Mouse (Mus musculus) midbrain, postnatal 0 days (tissue): ENCODE measurements around the gene Fam172a. TPM values are rescaled to one million over a fixed set of nuclear protein-coding genes. Genes with fewer than 3 reads are reported as not detected.
"Not testable (repeated sequence)": the region's sequence is repeated elsewhere in the genome, so short reads cannot be mapped to it uniquely, and the experiment has no call there.

Experiments used
- ATAC-seq: fragments of 200-750 bp; cut with Nextera tagmentation; 2 replicates; pipeline ENCODE4 v1.8.0; 2017; ENCODE audit warnings: moderate number of reproducible peaks, mild to moderate bottlenecking, moderate TSS enrichment, moderate library complexity; ENCODE audit not compliant: low FRiP score
- DNase-seq: peaks from one replicate; pipeline ENCODE4 v3.0.0-alpha.2; 2015; ENCODE audit warnings: low spot score
- H3K27ac ChIP-seq: fragments of 300-500 bp; sonication (generic); 2 replicates; pipeline ENCODE4 v1.5.1; 2014; ENCODE audit warnings: low read depth, mild to moderate bottlenecking, low read length, mixed read lengths
- H3K27me3 ChIP-seq: fragments of 300-500 bp; sonication (generic); 2 replicates; pipeline ENCODE4 v1.6.1; 2014; ENCODE audit warnings: low read length, control low read depth, mixed read lengths; ENCODE audit not compliant: insufficient read depth
- H3K36me3 ChIP-seq: fragments of 300-500 bp; sonication (generic); 2 replicates; pipeline ENCODE4 v1.6.1; 2014; ENCODE audit warnings: low read length, control low read depth, mixed read lengths; ENCODE audit not compliant: insufficient read depth
- H3K4me1 ChIP-seq: fragments of 300-500 bp; sonication (generic); 2 replicates; pipeline ENCODE4 v1.6.1; 2014; ENCODE audit warnings: mild to moderate bottlenecking, control low read depth, antibody characterized with exemption, low read length, mixed read lengths; ENCODE audit not compliant: insufficient read depth
- H3K4me2 ChIP-seq: fragments of 300-500 bp; sonication (generic); 2 replicates; pipeline ENCODE4 v1.6.1; 2014; ENCODE audit warnings: low read depth, mild to moderate bottlenecking, low read length, mixed read lengths; ENCODE audit not compliant: poor library complexity, severe bottlenecking
- H3K4me3 ChIP-seq: fragments of 300-500 bp; sonication (generic); 2 replicates; pipeline ENCODE4 v1.5.1; 2014; ENCODE audit warnings: low read depth, mild to moderate bottlenecking, low read length, moderate library complexity
- H3K9ac ChIP-seq: fragments of 300-500 bp; sonication (generic); replicated peaks from 2 replicates; pipeline ENCODE4 v1.6.1; 2014; ENCODE audit warnings: mild to moderate bottlenecking, low read length, moderate library complexity, mixed read lengths; ENCODE audit not compliant: poor library complexity, severe bottlenecking
- H3K9me3 ChIP-seq: fragments of 300-500 bp; sonication (generic); 2 replicates; pipeline ENCODE4 v1.6.1; 2016; ENCODE audit warnings: low read length, control low read depth
- CTCF ChIP-seq: IDR thresholded peaks from 2 replicates; pipeline ENCODE4 v1.5.1; 2016; ENCODE audit warnings: antibody characterized with exemption, mild to moderate bottlenecking
- whole genome bisulfite sequencing: fragments of 180-500 bp; shearing (Covaris S2); extraction: QIAGEN DNeasy Blood & Tissue Kit; methylation state at CpG from one replicate; pipeline ENCODE4 v1.1.7; 2014; 5-methylcytosine and 5-hydroxymethylcytosine counted together
- polyA plus RNA-seq: library from polyadenylated mRNA; unstranded; fragments of >200 nt; fragmentation: Nextera tagmentation; extraction: Ambion mirVana; gene quantifications from 2 replicates; pipeline ENCODE4 v1.2.1, GENCODE M21; 2015
- total RNA-seq: library from RNA; depleted of rRNA; stranded (reverse); fragments of >200 nt; gene quantifications from 2 replicates; pipeline ENCODE4 v1.2.3, GENCODE M21; 2014; rRNA removed

The Fam172a gene
- total RNA-seq (25.3 and 29.5 TPM in 2 replicates), polyA plus RNA-seq (40.9 and 43.4 TPM in 2 replicates)

DNA sequence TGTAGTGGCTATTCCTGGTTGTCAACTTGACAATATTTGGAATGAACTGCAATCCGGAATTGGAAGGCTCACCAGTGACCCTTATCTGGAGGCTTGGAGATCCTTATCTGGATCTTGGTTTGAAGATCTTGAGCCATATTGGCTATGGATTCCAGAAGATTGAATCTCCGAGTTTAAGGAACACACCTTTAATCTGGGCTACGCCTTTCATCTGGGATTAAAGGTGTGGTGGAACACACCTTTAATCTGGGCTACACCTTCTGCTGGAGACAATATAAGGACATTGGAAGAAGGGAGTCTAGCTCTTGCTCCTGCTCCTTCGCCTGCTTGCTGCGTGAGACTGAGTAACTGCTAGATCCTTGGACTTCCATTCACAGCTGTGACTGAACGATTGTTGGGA is at the start of gene Fam172a:
TSS of gene Fam172a (plus strand) at position 301 of the 400 bp plus-strand sequence.
- ATAC-seq, H3K4me2 ChIP-seq, H3K27me3 ChIP-seq, DNase-seq, H3K27ac ChIP-seq, H3K9ac ChIP-seq, H3K4me1 ChIP-seq, H3K36me3 ChIP-seq, H3K9me3 ChIP-seq, H3K4me3 ChIP-seq: not testable (repeated sequence)
- no CpG with 5 or more reads among the region's 6 CpGs for whole genome bisulfite sequencing

DNA sequence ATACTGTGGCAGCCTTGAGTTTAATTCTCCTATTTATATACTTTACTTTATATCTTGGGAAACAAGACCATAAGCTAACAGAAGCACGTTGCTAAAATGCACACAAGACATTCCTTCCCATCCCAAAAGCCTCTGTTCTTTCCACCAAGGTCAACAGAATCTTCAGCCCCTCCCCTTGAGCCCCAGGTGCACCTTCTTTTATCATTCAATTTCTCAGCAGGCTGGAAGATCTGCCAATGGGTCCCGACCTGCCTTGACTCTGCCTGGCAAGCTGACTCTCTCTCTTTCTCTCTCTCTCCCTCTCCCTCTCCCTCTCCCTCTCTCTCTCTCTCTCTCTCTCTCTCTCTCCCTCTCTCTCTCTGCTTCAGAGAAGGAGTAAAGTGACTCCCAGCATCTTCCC is 13.2 kb upstream of the Fam172a start:
- no peaks in the 10 kb centered on the region for H3K36me3 ChIP-seq
- ATAC-seq (no peak), DNase-seq (no peak)
- H3K9ac ChIP-seq = no peak overlapping the region
- H3K4me2 ChIP-seq = no peak overlapping the region
- no peak overlapping the region for H3K27ac ChIP-seq
- H3K4me1 ChIP-seq = no peaks in the 10 kb centered on the region
- H3K27me3 ChIP-seq = no peaks in the 10 kb centered on the region
- TF ChIP-seq CTCF = no peak
- H3K9me3 ChIP-seq = no peaks in the 10 kb centered on the region
- WGBS = 27% methylated on average over 2 of the region's 2 CpGs
- H3K4me3 ChIP-seq = no peak overlapping the region

DNA sequence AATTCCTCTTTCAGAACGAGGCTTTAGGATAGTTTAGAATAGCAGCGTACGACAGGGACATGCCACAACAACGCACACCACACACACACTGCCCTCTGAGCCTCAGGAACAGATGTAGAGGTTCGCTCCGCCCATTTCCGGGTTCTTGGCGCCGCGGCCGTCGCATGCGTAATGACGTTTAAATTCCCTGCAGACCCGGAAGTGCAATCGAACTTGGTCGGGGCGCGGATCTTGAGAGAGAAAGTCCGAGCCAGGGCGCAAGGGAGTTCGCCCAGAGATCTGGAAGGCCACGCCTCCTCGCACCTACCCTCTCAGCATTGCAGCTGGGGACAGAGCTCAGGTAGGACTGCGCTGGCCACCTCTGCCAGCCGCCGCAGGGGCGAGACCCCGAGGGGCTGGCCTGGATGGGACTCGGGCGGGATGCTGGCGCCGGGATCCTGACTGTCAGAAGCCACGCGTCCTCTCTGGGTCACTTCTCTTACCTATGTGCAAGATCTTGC is 6.7 kb downstream of the Fam172a start:
- WGBS = 0% methylated on average over 34 of the region's 35 CpGs
- Histone ChIP-seq H3K9ac (peak overlapping the region; percentile 83), H3K36me3 (no peaks in the 10 kb centered on the region; the same call in 1 of the 2 replicates), H3K4me2 (peak overlapping the region; percentile 89), H3K27ac (no peak overlapping the region), H3K27me3 (no peaks in the 10 kb centered on the region), H3K4me3 (peak overlapping the region; percentile 98), H3K9me3 (no peaks in the 10 kb centered on the region), H3K4me1 (no peaks in the 10 kb centered on the region; the same call in 1 of the 2 replicates)
- peak; percentile 96 for DNase-seq
- peak; percentile 98 for ATAC-seq
- no peak for TF ChIP-seq CTCF

GRCm38 (mm10) chr13:77717499-77717898 is 15.7 kb downstream of the Fam172a start:
- Histone ChIP-seq H3K27me3 (no peaks in the 10 kb centered on the region), H3K9ac (no peak overlapping the region), H3K9me3 (no peaks in the 10 kb centered on the region), H3K27ac (no peak overlapping the region), H3K4me2 (no peak overlapping the region), H3K36me3 (no peaks in the 10 kb centered on the region; the same call in 1 of the 2 replicates), H3K4me1 (no peaks in the 10 kb centered on the region), H3K4me3 (no peak overlapping the region)
- WGBS = 90% methylated on average over 2 of the region's 2 CpGs
- ATAC-seq = no peak
- TF ChIP-seq CTCF = no peak
- DNase-seq = no peak

DNA sequence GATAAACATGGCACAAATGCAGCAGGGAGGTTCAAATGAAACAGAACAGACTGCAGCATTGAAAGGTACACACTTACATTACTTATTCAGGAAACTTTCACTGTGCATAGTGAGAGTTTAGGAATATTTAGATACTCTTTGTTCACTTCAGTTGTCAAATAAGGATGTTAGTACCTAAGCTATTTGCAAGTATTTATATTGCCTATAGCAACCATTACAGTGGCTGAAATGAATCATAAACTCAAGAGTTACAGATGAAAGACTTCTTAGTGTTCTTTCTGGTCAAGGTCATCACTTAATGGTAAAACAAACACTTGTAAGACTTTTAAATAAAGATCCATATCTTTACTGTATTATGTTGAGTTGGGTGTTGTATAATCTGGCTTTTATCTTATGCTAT is 41.0 kb downstream of the Fam172a start:
- Histone ChIP-seq H3K9me3 (no peaks in the 10 kb centered on the region), H3K4me1 (no peaks in the 10 kb centered on the region), H3K36me3 (no peaks in the 10 kb centered on the region), H3K4me3 (no peak overlapping the region), H3K27ac (no peak overlapping the region), H3K4me2 (no peak overlapping the region), H3K27me3 (no peaks in the 10 kb centered on the region), H3K9ac (no peak overlapping the region)
- ATAC-seq = no peak
- TF ChIP-seq CTCF = no peak
- DNase-seq = no peak

DNA sequence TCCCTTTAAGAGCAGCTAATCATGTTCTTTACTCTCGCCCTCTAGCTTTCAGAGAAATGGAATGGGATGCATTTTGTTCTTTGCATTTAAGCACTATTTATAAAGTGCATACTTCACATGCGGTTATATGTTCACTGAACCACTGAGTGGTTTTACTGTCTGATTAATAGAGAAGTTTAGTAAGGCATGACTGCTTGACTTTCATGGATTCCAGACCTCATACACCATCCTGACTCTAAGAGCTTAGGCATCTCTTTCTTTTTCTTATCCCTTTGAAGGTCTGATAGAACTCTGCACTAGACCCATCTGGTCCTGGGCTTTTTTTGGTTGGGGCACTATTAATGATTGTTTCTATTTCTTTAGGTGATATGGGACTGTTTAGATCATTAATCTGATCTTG is 75.8 kb downstream of the Fam172a start:
- no peak for TF ChIP-seq CTCF
- no peak overlapping the region for H3K27ac ChIP-seq
- H3K4me2 ChIP-seq = no peak overlapping the region
- H3K4me1 ChIP-seq = no peaks in the 10 kb centered on the region
- 91% methylated on average over 2 of the region's 2 CpGs for WGBS
- H3K27me3 ChIP-seq = no peaks in the 10 kb centered on the region
- H3K4me3 ChIP-seq = no peak overlapping the region
- H3K36me3 ChIP-seq = no peaks in the 10 kb centered on the region
- ATAC-seq (no peak), DNase-seq (no peak)
- no peak overlapping the region for H3K9ac ChIP-seq
- H3K9me3 ChIP-seq = no peaks in the 10 kb centered on the region

DNA sequence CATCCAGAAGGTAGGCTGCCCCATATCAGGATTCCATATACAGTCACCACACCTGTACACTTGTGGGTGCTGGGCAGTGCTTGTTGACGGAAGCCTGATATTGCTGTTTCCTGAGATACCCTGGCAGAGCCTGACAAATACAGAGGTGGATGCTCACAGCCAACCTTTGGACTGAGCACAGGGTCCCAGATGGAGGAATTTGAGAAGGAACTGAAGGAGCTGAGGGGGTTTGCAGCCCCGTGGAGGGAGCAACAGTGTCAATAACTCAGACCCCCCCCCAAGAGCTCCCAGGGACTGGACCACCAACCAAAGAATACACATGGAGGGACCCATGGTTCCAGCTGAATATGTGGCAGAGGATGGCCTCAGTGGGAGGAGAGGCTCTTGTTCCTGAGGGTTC is 105.5 kb downstream of the Fam172a start:
- WGBS = 98% methylated on average over 2 of the region's 2 CpGs

More for the DNA sequence above, 105.5 kb downstream of the Fam172a start:
- DNase-seq, H3K4me3 ChIP-seq, H3K4me1 ChIP-seq, H3K27me3 ChIP-seq, ATAC-seq, H3K9me3 ChIP-seq, H3K9ac ChIP-seq, H3K4me2 ChIP-seq, H3K27ac ChIP-seq, H3K36me3 ChIP-seq: not testable (repeated sequence)
